Mouse (Mus musculus) lung, postnatal 0 days (tissue): ENCODE measurements around the gene Cmtm1. TPM values are rescaled to one million over a fixed set of nuclear protein-coding genes. Genes with fewer than 3 reads are reported as not detected.

Source experiments
- ATAC-seq: fragments of 200-750 bp; cut with Nextera tagmentation; 2 replicates; pipeline ENCODE4 v1.8.0; 2017; ENCODE audit warnings: moderate library complexity
- DNase-seq: peaks from one replicate; pipeline ENCODE4 v3.0.0-alpha.2; 2016; ENCODE audit warnings: low spot score
- H3K27ac ChIP-seq: fragments of 300-500 bp; sonication (generic); 2 replicates; pipeline ENCODE4 v1.5.1; 2014; ENCODE audit warnings: antibody characterized with exemption, mild to moderate bottlenecking, low read length, mixed read lengths
- H3K27me3 ChIP-seq: fragments of 300-500 bp; sonication (generic); replicated peaks from 2 replicates; pipeline ENCODE4 v1.6.1; 2014; ENCODE audit warnings: low read length, mixed read lengths; ENCODE audit not compliant: insufficient read depth
- H3K36me3 ChIP-seq: fragments of 300-500 bp; sonication (generic); 2 replicates; pipeline ENCODE4 v1.6.1; 2014; ENCODE audit warnings: low read length, mixed read lengths; ENCODE audit not compliant: insufficient read depth
- H3K4me1 ChIP-seq: fragments of 300-500 bp; sonication (generic); 2 replicates; pipeline ENCODE4 v1.6.1; 2014; ENCODE audit warnings: antibody characterized with exemption, low read depth, low read length, mixed read lengths; ENCODE audit not compliant: insufficient read depth
- H3K4me2 ChIP-seq: fragments of 300-500 bp; sonication (generic); replicated peaks from 2 replicates; pipeline ENCODE4 v1.6.1; 2014; ENCODE audit warnings: low read depth, mild to moderate bottlenecking, low read length, moderate library complexity, mixed read lengths
- H3K4me3 ChIP-seq: fragments of 300-500 bp; sonication (generic); 2 replicates; pipeline ENCODE4 v1.5.1; 2014; ENCODE audit warnings: low read depth, low read length
- H3K9ac ChIP-seq: fragments of 300-500 bp; sonication (generic); replicated peaks from 2 replicates; pipeline ENCODE4 v1.6.1; 2014; ENCODE audit warnings: low read depth, mild to moderate bottlenecking
- H3K9me3 ChIP-seq: fragments of 300-500 bp; sonication (generic); 2 replicates; pipeline ENCODE4 v1.6.1; 2016; ENCODE audit warnings: low read length, mixed read lengths
- CTCF ChIP-seq: IDR thresholded peaks from 2 replicates; pipeline ENCODE4 v1.5.1; 2016; ENCODE audit warnings: antibody characterized with exemption, mild to moderate bottlenecking
- EP300 ChIP-seq: IDR thresholded peaks from 2 replicates; pipeline ENCODE4 v1.6.1; 2016; ENCODE audit warnings: antibody characterized with exemption, mild to moderate bottlenecking, control low read depth
- WGBS: fragments of 180-500 bp; shearing (Covaris S2); extraction: QIAGEN DNeasy Blood & Tissue Kit; methylation state at CpG from one replicate; pipeline ENCODE4 v1.1.7; 2014; 5-methylcytosine and 5-hydroxymethylcytosine counted together
- polyA plus RNA-seq: library from polyadenylated mRNA; unstranded; fragments of >200 nt; fragmentation: Nextera tagmentation; extraction: Ambion mirVana; gene quantifications from 2 replicates; pipeline ENCODE4 v1.2.1, GENCODE M21; 2015

Gene Cmtm1
- polyA plus RNA-seq, 1 experiment from 2014 or later: not detected

GRCm38 (mm10) chr8:104253016-104253415, 56.9 kb downstream of the Cmtm1 start:
- TF ChIP-seq EP300 (no peak), CTCF (peak; percentile 59)
- 86% methylated on average over 3 of the region's 3 CpGs for WGBS
- H3K4me2 ChIP-seq: no peak overlapping the region

DNA sequence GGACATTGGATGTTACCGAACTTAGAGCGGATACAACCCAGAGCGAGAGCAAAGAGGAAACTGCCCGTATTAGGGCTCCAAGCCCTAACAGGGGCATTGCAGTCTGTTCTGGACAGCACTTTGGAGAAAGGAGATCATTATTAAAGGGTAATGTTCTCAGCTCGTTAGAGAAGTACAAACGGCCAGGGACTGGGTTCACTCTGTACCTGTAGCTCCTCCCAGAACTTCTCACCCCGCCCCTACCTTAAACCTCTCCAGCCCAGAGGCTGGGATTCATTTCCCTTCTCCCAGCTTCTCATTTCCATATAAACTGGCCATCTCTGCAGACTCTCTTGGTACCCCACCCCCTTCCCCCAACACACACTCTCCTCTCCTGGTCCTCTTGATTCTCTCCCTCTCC, 58.5 kb downstream of the Cmtm1 start:
- H3K9me3 ChIP-seq: no peaks in the 10 kb centered on the region
- DNase-seq: peak; percentile 54
- no peak for ATAC-seq
- no peaks in the 10 kb centered on the region for H3K36me3 ChIP-seq
- H3K9ac ChIP-seq: peak overlapping the region; percentile 48; the same call in 1 of the 2 replicates
- TF ChIP-seq EP300 (no peak), CTCF (no peak)
- peak overlapping the region; percentile 64 for H3K4me3 ChIP-seq
- H3K4me1 ChIP-seq: peaks cover 4% of the 10 kb centered on the region; the same call in 1 of the 2 replicates
- H3K27me3 ChIP-seq: no peaks in the 10 kb centered on the region
- H3K27ac ChIP-seq: no peak overlapping the region
- peak overlapping the region; percentile 87 for H3K4me2 ChIP-seq
- WGBS: under 1% methylated on average over 7 of the region's 7 CpGs

More at GRCm38 (mm10) chr8:104253016-104253415, 56.9 kb downstream of the Cmtm1 start:
- H3K27ac ChIP-seq: no peak overlapping the region
- H3K4me3 ChIP-seq: no peak overlapping the region
- peaks cover 3% of the 10 kb centered on the region; the same call in 1 of the 2 replicates for H3K36me3 ChIP-seq
- no peaks in the 10 kb centered on the region for H3K27me3 ChIP-seq
- DNase-seq (no peak), ATAC-seq (no peak)
- no peaks in the 10 kb centered on the region for H3K9me3 ChIP-seq
- no peak overlapping the region for H3K9ac ChIP-seq
- H3K4me1 ChIP-seq: peaks cover 4% of the 10 kb centered on the region; the same call in 1 of the 2 replicates

- H3K27ac ChIP-seq: peak within 1 kb of the TSS; percentile 51
- ATAC-seq (peak; percentile 81), DNase-seq (peak; percentile 95)
- peak within 1 kb of the TSS; percentile 87 for H3K4me2 ChIP-seq
- peak within 1 kb of the TSS; percentile 48 for H3K9ac ChIP-seq
- 3% methylated on average over 41 of the region's 41 CpGs for WGBS
- no peaks in the 10 kb centered on the region for H3K36me3 ChIP-seq
- H3K27me3 ChIP-seq: no peaks in the 10 kb centered on the region
- no peaks in the 10 kb centered on the region for H3K9me3 ChIP-seq
- peak within 1 kb of the TSS; percentile 64 for H3K4me3 ChIP-seq
- peak; percentile 50 for TF ChIP-seq CTCF
- no peak for TF ChIP-seq EP300
- peaks cover 4% of the 10 kb centered on the region; the same call in 1 of the 2 replicates for H3K4me1 ChIP-seq
Measured at GRCm38 (mm10) chr8:104250439-104251367, 59.2 kb downstream of the Cmtm1 start, which contains the start of gene Cklf. TSS of gene Cklf (plus strand) at chr8:104250861.

DNA sequence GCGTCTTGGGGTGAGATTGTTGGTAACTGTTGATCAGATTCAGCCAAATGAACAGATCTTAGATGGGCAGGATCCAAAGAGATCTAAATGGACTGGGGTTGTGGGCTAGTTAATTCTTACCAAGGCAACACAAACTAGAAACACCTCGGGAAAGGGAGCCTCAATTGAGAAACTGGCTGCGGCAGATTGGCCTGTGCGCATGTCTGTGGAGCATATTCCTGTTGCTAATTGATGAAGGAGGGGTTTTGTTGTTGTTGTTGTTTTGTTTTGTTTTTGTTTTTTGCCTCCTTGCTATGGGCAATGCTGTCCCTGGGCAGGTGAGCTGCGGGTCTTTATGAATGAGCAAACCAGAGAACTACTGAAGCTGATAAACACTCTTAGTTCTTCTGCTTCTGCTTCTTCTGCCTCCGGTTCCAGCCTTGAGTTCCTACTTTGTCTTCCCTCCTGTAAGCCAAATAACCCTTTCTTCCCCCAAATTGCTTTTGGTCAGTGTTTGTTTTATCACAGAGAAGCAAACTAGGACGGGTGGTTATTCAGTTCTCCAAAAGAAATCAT, 60.4 kb downstream of the Cmtm1 start:
- H3K9me3 ChIP-seq: no peaks in the 10 kb centered on the region
- ATAC-seq (no peak), DNase-seq (no peak)
- no peaks in the 10 kb centered on the region for H3K36me3 ChIP-seq
- TF ChIP-seq EP300 (no peak), CTCF (no peak)
- WGBS: 74% methylated on average over 7 of the region's 7 CpGs
- no peak overlapping the region for H3K4me2 ChIP-seq
- no peak overlapping the region for H3K9ac ChIP-seq
- H3K27me3 ChIP-seq: no peaks in the 10 kb centered on the region
- H3K27ac ChIP-seq: no peak overlapping the region
- H3K4me1 ChIP-seq: peaks cover 4% of the 10 kb centered on the region; the same call in 1 of the 2 replicates
- H3K4me3 ChIP-seq: no peak overlapping the region

DNA sequence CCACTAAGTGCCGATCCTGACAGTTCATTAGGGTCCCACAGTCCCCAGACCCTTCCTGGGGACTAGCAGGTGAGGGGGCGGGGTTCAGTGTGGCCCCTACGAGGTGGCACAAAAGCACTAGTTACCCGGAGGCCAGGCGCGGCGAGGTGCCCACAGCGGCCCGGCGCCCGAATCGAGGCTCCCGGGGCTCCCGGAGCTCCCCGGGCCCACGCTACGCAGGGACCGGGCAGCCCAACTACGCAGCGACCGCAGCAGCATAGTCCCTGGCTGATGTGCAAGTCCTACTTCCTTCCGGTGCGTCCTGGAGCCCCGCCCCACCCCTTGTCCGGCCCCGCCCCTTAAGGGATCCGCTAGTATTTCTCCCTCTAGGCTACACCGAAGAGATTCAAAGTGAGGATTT, 61.7 kb downstream of the Cmtm1 start, which contains the start of gene Tk2:
Gene Tk2, minus strand, starts transcription at position 283 of the 400 bp plus-strand sequence.
- peak within 1 kb of the TSS; percentile 76 for H3K27ac ChIP-seq
- ATAC-seq: peak; percentile 92
- TF ChIP-seq EP300 (no peak), CTCF (no peak)
- under 1% methylated on average over 28 of the region's 28 CpGs for WGBS
- no peaks in the 10 kb centered on the region for H3K9me3 ChIP-seq
- H3K4me2 ChIP-seq: peak within 1 kb of the TSS; percentile 87
- H3K9ac ChIP-seq: peak within 1 kb of the TSS; percentile 82
- H3K4me1 ChIP-seq: peaks cover 4% of the 10 kb centered on the region; the same call in 1 of the 2 replicates
- no peaks in the 10 kb centered on the region for H3K27me3 ChIP-seq
- DNase-seq: peak; percentile 93
- peak within 1 kb of the TSS; percentile 84 for H3K4me3 ChIP-seq
- H3K36me3 ChIP-seq: no peaks in the 10 kb centered on the region

DNA sequence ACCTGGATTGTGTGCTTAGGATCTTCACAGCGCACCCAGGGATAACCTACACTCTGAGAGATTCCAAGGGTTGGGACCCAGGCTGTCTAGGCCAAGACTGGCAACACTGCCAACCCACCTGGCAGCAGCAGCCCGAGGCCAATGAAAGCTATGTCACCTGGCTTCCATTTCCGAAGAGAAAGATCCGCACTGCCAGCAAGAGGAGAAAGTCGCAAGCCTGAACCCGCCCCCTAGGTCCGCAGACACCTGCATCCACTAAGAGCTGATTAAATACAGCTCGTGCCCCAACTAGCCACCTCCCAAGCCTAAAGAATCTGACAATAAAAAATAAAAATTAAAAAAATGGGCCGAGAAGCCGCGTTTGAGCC, 62.1 kb downstream of the Cmtm1 start:
- 3% methylated on average over 11 of the region's 11 CpGs for WGBS
- Histone ChIP-seq H3K4me1 (peaks cover 4% of the 10 kb centered on the region; the same call in 1 of the 2 replicates), H3K4me3 (peak overlapping the region; percentile 84), H3K27ac (peak overlapping the region; percentile 76), H3K27me3 (no peaks in the 10 kb centered on the region), H3K4me2 (peak overlapping the region; percentile 87), H3K36me3 (no peaks in the 10 kb centered on the region), H3K9ac (peak overlapping the region; percentile 82), H3K9me3 (no peaks in the 10 kb centered on the region)
- ATAC-seq (peak; percentile 10; the same call in 1 of the 2 replicates), DNase-seq (peak; percentile 16)
- TF ChIP-seq CTCF (no peak), EP300 (no peak)
